Mouse (Mus musculus) myocyte (in vitro differentiated cells): ENCODE data around the gene Sv2c.

ENCODE experiments used
- CEBPB ChIP-seq: IDR thresholded peaks from 2 replicates; pipeline ENCODE4 v1.6.1; 2011; ENCODE audit warnings: mild to moderate bottlenecking, moderate library complexity; ENCODE audit not compliant: poor library complexity, insufficient read depth, severe bottlenecking
- E2F4 ChIP-seq: IDR thresholded peaks from one replicate; pipeline ENCODE4 v1.6.1; 2011; ENCODE audit warnings: mild to moderate bottlenecking, control low read depth, moderate library complexity; ENCODE audit not compliant: insufficient read depth
- MAX ChIP-seq: IDR thresholded peaks from one replicate; pipeline ENCODE4 v1.6.1; 2011; ENCODE audit warnings: low read depth, mild to moderate bottlenecking, control low read depth
- MYOD1 ChIP-seq, 3 experiments: IDR thresholded peaks; one replicate each; pipeline ENCODE4 v1.6.1; 2011; ENCODE audit warnings: control low read depth in 2 of 3, low read depth in 2 of 3, mild to moderate bottlenecking in 2 of 3, moderate library complexity in 1 of 3; ENCODE audit not compliant: insufficient read length in 2 of 3, control insufficient read depth in 1 of 3
- POLR2A ChIP-seq: IDR thresholded peaks from one replicate; pipeline ENCODE4 v1.6.1; 2011; ENCODE audit warnings: low read depth, mild to moderate bottlenecking, control low read depth, moderate library complexity; ENCODE audit not compliant: insufficient read length
- POLR2AphosphoS2 ChIP-seq: IDR thresholded peaks from one replicate; pipeline ENCODE4 v1.6.1; 2011; ENCODE audit warnings: low read depth, control low read depth; ENCODE audit not compliant: insufficient read length
- REST ChIP-seq: IDR thresholded peaks from one replicate; pipeline ENCODE4 v1.6.1; 2011; ENCODE audit warnings: mild to moderate bottlenecking, control low read depth, moderate library complexity; ENCODE audit not compliant: insufficient read depth, insufficient read length
- TCF12 ChIP-seq: IDR thresholded peaks from one replicate; pipeline ENCODE4 v1.6.1; 2011; ENCODE audit warnings: mild to moderate bottlenecking, control low read depth; ENCODE audit not compliant: poor library complexity, insufficient read depth, severe bottlenecking
- USF1 ChIP-seq: IDR thresholded peaks from one replicate; pipeline ENCODE4 v1.6.1; 2011; ENCODE audit warnings: low read depth, mild to moderate bottlenecking, control low read depth, moderate library complexity

- no peak for TF ChIP-seq MAX
- no peak for TF ChIP-seq TCF12
- no peak for TF ChIP-seq POLR2A
- TF ChIP-seq USF1: no peak
- TF ChIP-seq REST: no peak
- TF ChIP-seq MYOD1 (IDR thresholded peaks at IDR 0.05; ENCODE audit: control insufficient read depth in 1 of 3, insufficient read length in 2 of 3, low read depth in 2 of 3): no peak
- no peak for TF ChIP-seq CEBPB
- no peak for TF ChIP-seq POLR2AphosphoS2
- TF ChIP-seq E2F4: no peak
These were observed 183.0 kb downstream of the Sv2c start for GRCm38 (mm10) chr13:95949356-95949755.
